9 mouse cellular contexts compared by ENCODE assay signal in the genomic region with DNA sequence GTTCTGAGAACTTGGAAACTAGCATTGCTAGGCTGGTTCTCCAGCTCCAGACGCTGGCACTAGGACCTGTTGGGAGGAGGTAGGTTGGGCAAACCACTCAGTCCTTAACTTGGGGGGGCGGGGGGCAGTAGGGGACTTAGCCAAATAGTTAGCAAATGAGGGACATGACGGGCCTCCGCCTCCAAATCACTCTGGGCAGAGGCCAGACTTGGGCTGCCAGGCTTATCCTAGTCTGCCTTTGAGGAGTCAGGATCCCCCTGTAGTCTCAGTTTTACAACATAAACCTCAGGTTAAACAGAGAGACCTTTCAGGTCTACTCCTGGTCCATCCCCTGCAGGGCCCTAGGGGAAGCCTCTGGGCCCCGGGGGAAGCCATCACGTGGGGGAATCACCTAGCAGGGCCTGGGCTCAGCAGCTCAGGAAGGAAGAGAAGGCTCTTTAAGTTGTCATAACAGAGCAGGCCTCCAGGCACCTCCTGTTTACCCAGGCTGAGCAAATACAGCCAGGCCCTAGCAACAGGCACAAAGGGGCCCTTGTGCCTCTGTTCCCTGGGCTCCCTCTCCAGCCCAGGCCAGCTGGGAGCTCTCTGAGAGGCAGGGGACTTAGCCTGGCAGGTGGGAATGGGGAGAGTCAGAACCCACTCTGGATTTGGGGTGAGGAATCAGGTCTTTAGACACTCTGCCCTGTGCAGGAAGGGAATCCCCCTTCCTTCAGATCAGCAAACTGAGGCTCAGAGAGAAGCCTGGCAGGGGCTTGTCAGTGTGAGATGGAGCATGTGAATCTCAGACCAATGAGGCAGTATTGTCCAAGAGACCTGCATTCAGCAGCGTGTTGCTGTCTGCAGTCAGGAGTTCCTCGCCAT.
A peak's percentile ranks its signal among the peaks of the same experiment; 100 is the strongest.
DNase-seq lines count a peak whose midpoint lies in the region; ATAC-seq lines count a peak whose summit lies in the region.
"Had no signal": no experiment of that assay in that cellular context is flagged by ENCODE, and none has a peak within 500 bp of the region (broad histone marks: within the 10 kb centered on the region; RNA-seq: fewer than 3 reads in every experiment).

No protein-coding gene starts in this region.

- H3K4me2 ChIP-seq in forebrain, embryonic 14.5 days (ENCODE audit: low read length), result no peak overlapping the region
- H3K4me2 ChIP-seq in intestine, embryonic 15.5 days (replicated peaks), result peak overlapping the region; percentile 35
- 0 out of 2 replicates have a peak overlapping the region, but pooled peaks have one; percentile 5 for H3K4me2 ChIP-seq in stomach, embryonic 15.5 days

- peak; percentile 37 for DNase-seq in A20 (ENCODE audit: low read depth, low spot score)
- peak; percentile 6 to 9 for DNase-seq in CD8-positive naive resting alpha-beta T cell, adult 2 months (ENCODE audit: low read depth in 2 of 2, low spot score in 2 of 2)
- DNase-seq in forebrain, embryonic 14.5 days (ENCODE audit: low spot score), result peak; percentile 72
- peak; percentile 84 for DNase-seq in lung, postnatal 36 days
- DNase-seq in gastrocnemius, postnatal 4 days (ENCODE audit: low spot score in 2 of 2), result no peak
- no peak for DNase-seq in urinary bladder, postnatal 25 days (ENCODE audit: low spot score)

- H3K9me3 ChIP-seq in forebrain, embryonic 14.5 days (replicated peaks; ENCODE audit: control insufficient read depth, low read length), result no peaks in the 10 kb centered on the region
- H3K9me3 ChIP-seq in intestine, embryonic 15.5 days, result no peaks in the 10 kb centered on the region
- H3K9me3 ChIP-seq in stomach, embryonic 15.5 days, result no peaks in the 10 kb centered on the region

- no peaks in the 10 kb centered on the region for H3K36me3 ChIP-seq in forebrain, embryonic 14.5 days (ENCODE audit: control insufficient read depth, insufficient read depth, low read length)
- no peaks in the 10 kb centered on the region for H3K36me3 ChIP-seq in intestine, embryonic 15.5 days
- no peaks in the 10 kb centered on the region for H3K36me3 ChIP-seq in stomach, embryonic 15.5 days

- peaks cover 14% of the 10 kb centered on the region for H3K4me1 ChIP-seq in forebrain, embryonic 14.5 days (ENCODE audit: control insufficient read depth, insufficient read depth, low read length)
- H3K4me1 ChIP-seq in intestine, embryonic 15.5 days (replicated peaks), result peaks cover 44% of the 10 kb centered on the region
- H3K4me1 ChIP-seq in stomach, embryonic 15.5 days, result peaks cover 39% of the 10 kb centered on the region

- H3K4me3 ChIP-seq in forebrain, embryonic 14.5 days (ENCODE audit: low read depth, low read length), result no peak overlapping the region
- no peak overlapping the region for H3K4me3 ChIP-seq in intestine, embryonic 15.5 days (replicated peaks)
- no peak overlapping the region for H3K4me3 ChIP-seq in stomach, embryonic 15.5 days (replicated peaks)
- H3K4me3 ChIP-seq: myocyte had no signal

- 35% methylated on average over 8 of the region's 8 CpGs for WGBS in forebrain, embryonic 14.5 days
- WGBS in intestine, embryonic 15.5 days, result 33% methylated on average over 8 of the region's 8 CpGs
- WGBS in stomach, embryonic 15.5 days, result 39% methylated on average over 8 of the region's 8 CpGs

- peak overlapping the region; percentile 10; the same call in 1 of the 2 replicates for H3K9ac ChIP-seq in forebrain, embryonic 14.5 days (ENCODE audit: low read length)
- H3K9ac ChIP-seq in intestine, embryonic 15.5 days, result no peak overlapping the region
- no peak overlapping the region for H3K9ac ChIP-seq in stomach, embryonic 15.5 days

- H3K27me3 ChIP-seq in forebrain, embryonic 14.5 days (replicated peaks; ENCODE audit: control insufficient read depth, insufficient read depth, low read length), result no peaks in the 10 kb centered on the region
- H3K27me3 ChIP-seq in intestine, embryonic 15.5 days (replicated peaks), result no peaks in the 10 kb centered on the region
- H3K27me3 ChIP-seq in stomach, embryonic 15.5 days (replicated peaks), result no peaks in the 10 kb centered on the region

- ATAC-seq in forebrain, embryonic 14.5 days, result peak; percentile 83
- peak; percentile 84 for ATAC-seq in intestine, embryonic 15.5 days
- ATAC-seq in stomach, embryonic 15.5 days (ENCODE audit: insufficient read depth, low FRiP score, low read depth), result peak; percentile 90

- H3K27ac ChIP-seq in forebrain, embryonic 14.5 days (ENCODE audit: low read depth, low read length), result peak overlapping the region; percentile 71
- peak overlapping the region; percentile 95 for H3K27ac ChIP-seq in intestine, embryonic 15.5 days
- peak overlapping the region; percentile 93 for H3K27ac ChIP-seq in stomach, embryonic 15.5 days

Comparison
In these comparisons a context has a peak if more than half of its experiments do, and no peak if none do; other contexts are left out.
1. DNase-seq: peak in A20 (single experiment), CD8-positive naive resting alpha-beta T cell, adult 2 months (2 of 2), forebrain, embryonic 14.5 days (single experiment) and lung, postnatal 36 days (single experiment); none in gastrocnemius, postnatal 4 days (0 of 2) and urinary bladder, postnatal 25 days (single experiment).
2. Peak in every context shown above with its lines, with median percentiles within 50 percentile points of each other: ATAC-seq and H3K27ac ChIP-seq.